Mouse (Mus musculus) C2C12 (cell line): ENCODE measurements around the gene Arl13b.

Experiments used
- CEBPB ChIP-seq: IDR thresholded peaks from one replicate; pipeline ENCODE4 v1.6.1; 2011; ENCODE audit warnings: low read depth, mild to moderate bottlenecking, control low read depth, moderate library complexity
- CTCF ChIP-seq: IDR thresholded peaks from one replicate; pipeline ENCODE4 v1.5.1; 2011; ENCODE audit not compliant: control insufficient read depth, insufficient read depth, insufficient read length
- FOSL1 ChIP-seq: IDR thresholded peaks from one replicate; pipeline ENCODE4 v1.8.0; 2011; ENCODE audit warnings: mild to moderate bottlenecking, low read length; ENCODE audit not compliant: poor library complexity, insufficient read depth, severe bottlenecking

DNA sequence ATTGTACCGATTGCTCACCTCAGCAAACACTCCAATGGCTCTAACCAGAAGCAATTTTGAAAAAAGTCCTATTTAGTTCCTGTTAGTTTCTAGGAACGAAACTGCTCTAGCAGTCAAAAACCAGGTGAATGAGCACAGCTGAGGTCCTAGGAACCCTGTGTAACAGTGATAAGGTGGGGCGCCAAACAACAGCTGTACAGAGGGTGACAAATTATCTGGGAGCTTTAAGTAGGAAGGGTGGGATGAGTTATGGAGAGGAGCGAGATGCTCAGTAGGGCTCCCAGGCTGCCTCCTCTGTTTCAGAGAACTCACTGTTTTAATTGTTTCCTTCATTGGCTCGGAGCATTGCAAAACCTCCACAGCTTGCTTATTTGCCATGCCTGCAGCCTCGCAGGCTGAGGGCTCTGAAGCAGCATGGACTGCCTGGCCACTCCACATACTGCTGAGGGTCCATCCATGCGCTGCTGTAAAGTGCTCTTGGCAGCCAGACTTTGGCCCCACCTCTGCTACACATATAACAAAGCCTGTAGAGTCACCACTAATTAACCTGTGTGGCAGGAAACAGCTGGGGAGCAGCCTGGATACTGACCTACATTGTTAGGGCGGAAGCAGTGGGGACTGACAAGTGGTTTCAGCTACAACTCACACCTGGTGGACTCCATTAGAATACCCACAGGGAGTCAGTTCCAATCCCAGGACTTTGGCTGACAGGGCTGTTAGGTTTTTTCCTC is 39.4 kb downstream of the Arl13b start:
- TF ChIP-seq CTCF (no peak), FOSL1 (no peak), CEBPB (no peak)
